ENCODE assay signal across 8 mouse cellular contexts in genomic region chr6:49213581-49214085, GRCm38 (mm10). TPM values are rescaled to one million over a fixed set of nuclear protein-coding genes. Genes with fewer than 3 reads are reported as not detected.
DNase-seq lines count a peak whose midpoint lies in the region; ATAC-seq and TF ChIP-seq lines count a peak whose summit lies in the region.

No protein-coding gene starts in this region.

- no peaks in the 10 kb centered on the region for H3K27me3 ChIP-seq in CH12.LX (replicated peaks)
- no peaks in the 10 kb centered on the region for H3K27me3 ChIP-seq in embryonic facial prominence, embryonic 14.5 days (replicated peaks; ENCODE audit: control insufficient read depth, insufficient read depth, low read length)
- no peaks in the 10 kb centered on the region for H3K27me3 ChIP-seq in hindbrain, embryonic 14.5 days (ENCODE audit: control insufficient read depth, insufficient read depth, low read length)
- no peaks in the 10 kb centered on the region for H3K27me3 ChIP-seq in liver, embryonic 16.5 days (ENCODE audit: control insufficient read depth, insufficient read depth, low read depth, low read length)

- peaks cover 30% of the 10 kb centered on the region for H3K79me2 ChIP-seq in CH12.LX (replicated peaks; ENCODE audit: control insufficient read depth, extremely low read depth, insufficient read depth, poor library complexity, severe bottlenecking)

- H3K4me3 ChIP-seq in CH12.LX (replicated peaks in 1 of 3; ENCODE audit: low read depth in 2 of 3, low read length in 2 of 3, poor library complexity in 1 of 3) = peak overlapping the region; percentile 81 to 96 (median 81)
- H3K4me3 ChIP-seq in embryonic facial prominence, embryonic 14.5 days (ENCODE audit: low read depth, low read length) = peak overlapping the region; percentile 92
- H3K4me3 ChIP-seq in hindbrain, embryonic 14.5 days (replicated peaks; ENCODE audit: low read length) = peak overlapping the region; percentile 72
- peak overlapping the region; percentile 71 for H3K4me3 ChIP-seq in liver, embryonic 16.5 days (ENCODE audit: low read depth, low read length)

- WGBS in embryonic facial prominence, embryonic 14.5 days = 0% methylated on average over 4 of the region's 50 CpGs
- WGBS in hindbrain, embryonic 14.5 days = under 1% methylated on average over 36 of the region's 50 CpGs
- under 1% methylated on average over 48 of the region's 50 CpGs for WGBS in liver, embryonic 16.5 days (ENCODE audit: insufficient replicate concordance)

- no peak for TF ChIP-seq RAD21 in CH12.LX (IDR thresholded peaks at IDR 0.05; ENCODE audit: low read depth, low read length)

- H3K9me3 ChIP-seq in CH12.LX (replicated peaks; ENCODE audit: low read length) = no peaks in the 10 kb centered on the region
- H3K9me3 ChIP-seq in embryonic facial prominence, embryonic 14.5 days (ENCODE audit: control insufficient read depth, low read length) = no peaks in the 10 kb centered on the region
- no peaks in the 10 kb centered on the region for H3K9me3 ChIP-seq in hindbrain, embryonic 14.5 days (ENCODE audit: control insufficient read depth, low read length)
- no peaks in the 10 kb centered on the region for H3K9me3 ChIP-seq in liver, embryonic 16.5 days (replicated peaks; ENCODE audit: control insufficient read depth, low read length)

- TF ChIP-seq EP300 in CH12.LX (IDR thresholded peaks at IDR 0.05; ENCODE audit: low read length) = no peak

- peak; percentile 22 to 31 for DNase-seq in cerebellum, postnatal 25 days
- no peak for DNase-seq in cerebellum, adult 8-10 months
- DNase-seq in CH12.LX (ENCODE audit: extremely low read depth) = no peak
- DNase-seq in embryonic facial prominence, embryonic 14.5 days (ENCODE audit: low spot score) = no peak
- peak; percentile 47 for DNase-seq in hindbrain, embryonic 14.5 days (ENCODE audit: low spot score)
- DNase-seq in spleen, postnatal 10 days (ENCODE audit: low spot score in 2 of 2) = peak; percentile 54 to 58
- no peak for DNase-seq in left cerebral cortex, adult 11 months (ENCODE audit: low spot score)

- dilution Hi-C loops in CH12.LX (cut with MboI; ENCODE audit: extremely low pct_ligation_motif_present, extremely low pct_unique_long_range_greater_than_20kb, low sequenced_read_pairs) = no loop called here

- no peaks in the 10 kb centered on the region for H3K36me3 ChIP-seq in CH12.LX (replicated peaks in 1 of 2; ENCODE audit: control insufficient read depth in 1 of 2, insufficient read depth in 1 of 2, low read length in 1 of 2)
- 0 out of 2 replicates have a peak, but pooled peaks cover 4% of the 10 kb centered on the region for H3K36me3 ChIP-seq in embryonic facial prominence, embryonic 14.5 days (ENCODE audit: control insufficient read depth, insufficient read depth, low read length)
- H3K36me3 ChIP-seq in hindbrain, embryonic 14.5 days (replicated peaks; ENCODE audit: control insufficient read depth, insufficient read depth) = no peaks in the 10 kb centered on the region
- H3K36me3 ChIP-seq in liver, embryonic 16.5 days (ENCODE audit: control insufficient read depth, insufficient read depth) = no peaks in the 10 kb centered on the region

- peak overlapping the region; percentile 0; the same call in 1 of the 2 replicates for H3K27ac ChIP-seq in CH12.LX (ENCODE audit: insufficient read depth, low read depth)
- peak overlapping the region; percentile 100 for H3K27ac ChIP-seq in embryonic facial prominence, embryonic 14.5 days (replicated peaks; ENCODE audit: low read depth, low read length)
- peak overlapping the region; percentile 96 for H3K27ac ChIP-seq in hindbrain, embryonic 14.5 days
- peak overlapping the region; percentile 97 for H3K27ac ChIP-seq in liver, embryonic 16.5 days (ENCODE audit: low read length)

- H3K4me2 ChIP-seq in CH12.LX (ENCODE audit: insufficient read depth, low read depth, poor library complexity, severe bottlenecking) = peak overlapping the region; percentile 92
- H3K4me2 ChIP-seq in embryonic facial prominence, embryonic 14.5 days (ENCODE audit: low read depth, low read length) = peak overlapping the region; percentile 94
- peak overlapping the region; percentile 85 for H3K4me2 ChIP-seq in hindbrain, embryonic 14.5 days (replicated peaks)
- H3K4me2 ChIP-seq in liver, embryonic 16.5 days (ENCODE audit: low read depth, low read length) = peak overlapping the region; percentile 97

- H3K9ac ChIP-seq in CH12.LX (ENCODE audit: insufficient read depth, low read depth) = peak overlapping the region; percentile 94
- peak overlapping the region; percentile 94 for H3K9ac ChIP-seq in embryonic facial prominence, embryonic 14.5 days (ENCODE audit: low read depth, low read length)
- peak overlapping the region; percentile 83 for H3K9ac ChIP-seq in hindbrain, embryonic 14.5 days
- peak overlapping the region; percentile 76 for H3K9ac ChIP-seq in liver, embryonic 16.5 days (ENCODE audit: low read depth, low read length)

- TF ChIP-seq POLR2A in CH12.LX (IDR thresholded peaks at IDR 0.05; ENCODE audit: low read depth, low read length) = no peak

- H3K4me1 ChIP-seq in CH12.LX (ENCODE audit: control insufficient read depth in 1 of 2, insufficient read depth in 2 of 2) = peaks cover 9 to 45% of the 10 kb centered on the region in 2 experiments
- peaks cover 38% of the 10 kb centered on the region for H3K4me1 ChIP-seq in embryonic facial prominence, embryonic 14.5 days (ENCODE audit: control insufficient read depth, insufficient read depth, low read length)
- H3K4me1 ChIP-seq in hindbrain, embryonic 14.5 days (replicated peaks; ENCODE audit: control insufficient read depth, insufficient read depth, low read length) = peaks cover 42% of the 10 kb centered on the region
- H3K4me1 ChIP-seq in liver, embryonic 16.5 days (ENCODE audit: control insufficient read depth, low read depth, low read length) = peaks cover 38% of the 10 kb centered on the region

- in situ Hi-C loops in CH12.LX (cut with MboI; ENCODE audit: low pct_ligation_motif_present, low pct_unique_long_range_greater_than_20kb, low sequenced_read_pairs) = no loop called here

- no peak for TF ChIP-seq CTCF in CH12.LX (conservative IDR thresholded peaks at IDR 0.05 in 1 of 2, IDR thresholded peaks at IDR 0.05 in 1 of 2; ENCODE audit: low read depth in 2 of 2, low read length in 2 of 2)

- no peak for ATAC-seq in embryonic facial prominence, embryonic 14.5 days (ENCODE audit: low read depth)
- ATAC-seq in hindbrain, embryonic 14.5 days (ENCODE audit: low FRiP score) = no peak
- no peak for ATAC-seq in liver, embryonic 16.5 days (ENCODE audit: low read depth)

TF ChIP-seq in CH12.LX, 34 proteins besides CTCF, POLR2A, EP300 and RAD21:
- TF ChIP-seq MEF2A (IDR thresholded peaks at IDR 0.05; ENCODE audit: borderline replicate concordance, low read depth, low read length) = no peak
- TF ChIP-seq KAT2A (IDR thresholded peaks at IDR 0.05; ENCODE audit: insufficient replicate concordance, low read length) = no peak
- TF ChIP-seq ZKSCAN1 (IDR thresholded peaks at IDR 0.05; ENCODE audit: borderline replicate concordance, low read depth, low read length) = no peak
- 0 out of 2 replicates have a peak, but pooled peaks have one; percentile 15 for TF ChIP-seq BHLHE40 (IDR thresholded peaks at IDR 0.05; ENCODE audit: low read depth, low read length)
- TF ChIP-seq NRF1 (IDR thresholded peaks at IDR 0.05; ENCODE audit: low read depth, low read length) = peak; percentile 47; the same call in 1 of the 2 replicates
- TF ChIP-seq MAZ (IDR thresholded peaks at IDR 0.05; ENCODE audit: low read depth, low read length) = no peak
- no peak for TF ChIP-seq ETS1 (conservative IDR thresholded peaks at IDR 0.05; ENCODE audit: low read depth, low read length)
- no peak for TF ChIP-seq PAX5 (IDR thresholded peaks at IDR 0.05; ENCODE audit: low read length)
- no peak for TF ChIP-seq TBP (conservative IDR thresholded peaks at IDR 0.05; ENCODE audit: low read depth, low read length)
- TF ChIP-seq GABPA (IDR thresholded peaks at IDR 0.05; ENCODE audit: insufficient replicate concordance, low read depth, low read length) = no peak
- no peak for TF ChIP-seq MAX (IDR thresholded peaks at IDR 0.05; ENCODE audit: low read length)
- no peak for TF ChIP-seq JUND (conservative IDR thresholded peaks at IDR 0.05; ENCODE audit: low read depth, low read length)
- TF ChIP-seq RCOR1 (conservative IDR thresholded peaks at IDR 0.05; ENCODE audit: low read depth, low read length) = no peak
- TF ChIP-seq UBTF (IDR thresholded peaks at IDR 0.05; ENCODE audit: low read depth, low read length) = no peak
- peak; percentile 19; the same call in 1 of the 2 replicates for TF ChIP-seq SIN3A (IDR thresholded peaks at IDR 0.05; ENCODE audit: low read length)

RNA-seq across cellular contexts. Expression of gene Igf2bp3, which starts 1.1 kb away (rescaled TPM):
- total RNA-seq in CH12.LX (2012; rRNA removed) (18.4 TPM in 2 replicates), CH12.LX (2014; rRNA removed) (35.6 and 39.1 TPM in 2 replicates)
- polyA plus RNA-seq in CH12.LX (2012; ENCODE audit: insufficient read length, low read depth) = 22.0 and 23.1 TPM in 2 replicates
- polyA plus RNA-seq in embryonic facial prominence, embryonic 14.5 days (2014; fragmentation: Nextera tagmentation; extraction: Ambion mirVana) = 49.4 and 61.6 TPM in 2 replicates
- polyA plus RNA-seq in hindbrain, embryonic 14.5 days (2014; fragmentation: Nextera tagmentation; extraction: Ambion mirVana) = 25.4 and 30.4 TPM in 2 replicates
- polyA plus RNA-seq in liver, embryonic 16.5 days (2015; fragmentation: Nextera tagmentation; extraction: Ambion mirVana) = 16.4 and 17.9 TPM in 2 replicates

RNA-seq across cellular contexts. Expression of gene Tra2a, which starts 50.2 kb away (rescaled TPM):
- total RNA-seq in CH12.LX (2012; rRNA removed) = 55.4 and 78.8 TPM in 2 replicates
- total RNA-seq in CH12.LX (2014; rRNA removed) = 120 and 142 TPM in 2 replicates
- polyA plus RNA-seq in CH12.LX (2012; ENCODE audit: insufficient read length, low read depth) = 95.1 and 103 TPM in 2 replicates
- polyA plus RNA-seq in embryonic facial prominence, embryonic 14.5 days (2014; fragmentation: Nextera tagmentation; extraction: Ambion mirVana) = 39.6 and 40.6 TPM in 2 replicates
- polyA plus RNA-seq in hindbrain, embryonic 14.5 days (2014; fragmentation: Nextera tagmentation; extraction: Ambion mirVana) = 42.3 and 44.5 TPM in 2 replicates
- polyA plus RNA-seq in liver, embryonic 16.5 days (2015; fragmentation: Nextera tagmentation; extraction: Ambion mirVana) = 38.0 and 42.4 TPM in 2 replicates

Comparison
In these comparisons a context has a peak if more than half of its experiments do, and no peak if none do; other contexts are left out.
1. DNase-seq: peak in cerebellum, postnatal 25 days (2 of 2), hindbrain, embryonic 14.5 days (single experiment) and spleen, postnatal 10 days (2 of 2); none in cerebellum, adult 8-10 months (single experiment), CH12.LX (single experiment), embryonic facial prominence, embryonic 14.5 days (single experiment) and left cerebral cortex, adult 11 months (single experiment).
2. H3K27ac ChIP-seq: peak in every context shown above with its lines; median percentile 100 in embryonic facial prominence, embryonic 14.5 days; 97 in liver, embryonic 16.5 days; 96 in hindbrain, embryonic 14.5 days; 0 in CH12.LX.
3. Peak in every context shown above with its lines, with median percentiles within 50 percentile points of each other: H3K4me2 ChIP-seq, H3K4me3 ChIP-seq and H3K9ac ChIP-seq.